Mouse (Mus musculus): ENCODE measurements around the gene E030018B13Rik. TPM values are rescaled to one million over a fixed set of nuclear protein-coding genes. Genes with fewer than 3 reads are reported as not detected.

E030018B13Rik gene
- polyA plus RNA-seq, 1 experiment from 2014 or later = 0.14 TPM

GRCm38 (mm10) chr7:63949176-63949575 is 32.5 kb downstream of the E030018B13Rik start:
- H3K4me3 ChIP-seq (ENCODE audit: low read depth, low read length) = no peak overlapping the region
- H3K36me3 ChIP-seq (replicated peaks; ENCODE audit: insufficient read depth, low read length) = no peaks in the 10 kb centered on the region
- H3K9ac ChIP-seq (replicated peaks) = no peak overlapping the region
- ATAC-seq (no peak), DNase-seq (no peak)
- no peak overlapping the region for H3K4me2 ChIP-seq (ENCODE audit: low read depth, low read length)
- no peak for TF ChIP-seq CTCF (IDR thresholded peaks at IDR 0.05; ENCODE audit: low read depth)
- no peak for TF ChIP-seq EP300 (IDR thresholded peaks at IDR 0.05; ENCODE audit: low read depth)
- 81% methylated on average over 3 of the region's 3 CpGs for WGBS (ENCODE audit: insufficient replicate concordance)
- no peaks in the 10 kb centered on the region for H3K9me3 ChIP-seq (ENCODE audit: low read length)
- H3K27me3 ChIP-seq (ENCODE audit: insufficient read depth, low read length) = no peaks in the 10 kb centered on the region
- H3K4me1 ChIP-seq (ENCODE audit: insufficient read depth) = peaks cover 14% of the 10 kb centered on the region
- H3K27ac ChIP-seq (ENCODE audit: low read depth) = no peak overlapping the region

GRCm38 (mm10) chr7:63950931-63951607 is 34.4 kb downstream of the E030018B13Rik start:
- Histone ChIP-seq H3K4me1 (ENCODE audit: insufficient read depth) (peaks cover 20% of the 10 kb centered on the region), H3K4me3 (ENCODE audit: low read depth, low read length) (no peak overlapping the region), H3K9me3 (ENCODE audit: low read length) (no peaks in the 10 kb centered on the region), H3K27ac (ENCODE audit: low read depth) (no peak overlapping the region), H3K27me3 (ENCODE audit: insufficient read depth, low read length) (no peaks in the 10 kb centered on the region), H3K4me2 (ENCODE audit: low read depth, low read length) (no peak overlapping the region), H3K9ac (replicated peaks) (no peak overlapping the region), H3K36me3 (replicated peaks; ENCODE audit: insufficient read depth, low read length) (no peaks in the 10 kb centered on the region)
- DNase-seq (no peak), ATAC-seq (no peak)
- no peak for TF ChIP-seq EP300 (IDR thresholded peaks at IDR 0.05; ENCODE audit: low read depth)
- WGBS (ENCODE audit: insufficient replicate concordance) = 82% methylated on average over 10 of the region's 10 CpGs

GRCm38 (mm10) chr7:63952077-63952898 is 35.6 kb downstream of the E030018B13Rik start:
- DNase-seq (no peak), ATAC-seq (no peak)
- Histone ChIP-seq H3K27me3 (ENCODE audit: insufficient read depth, low read length) (no peaks in the 10 kb centered on the region), H3K9me3 (ENCODE audit: low read length) (no peaks in the 10 kb centered on the region), H3K4me2 (ENCODE audit: low read depth, low read length) (no peak overlapping the region), H3K4me3 (ENCODE audit: low read depth, low read length) (no peak overlapping the region), H3K36me3 (replicated peaks; ENCODE audit: insufficient read depth, low read length) (no peaks in the 10 kb centered on the region), H3K4me1 (ENCODE audit: insufficient read depth) (peaks cover 32% of the 10 kb centered on the region), H3K9ac (replicated peaks) (no peak overlapping the region), H3K27ac (ENCODE audit: low read depth) (no peak overlapping the region)
- 52% methylated on average over 7 of the region's 7 CpGs for WGBS (ENCODE audit: insufficient replicate concordance)
- TF ChIP-seq EP300 (IDR thresholded peaks at IDR 0.05; ENCODE audit: low read depth) (no peak), CTCF (IDR thresholded peaks at IDR 0.05; ENCODE audit: low read depth) (no peak)

GRCm38 (mm10) chr7:63955440-63955839 is 38.8 kb downstream of the E030018B13Rik start:
- Histone ChIP-seq H3K9ac (replicated peaks) (0 out of 2 replicates have a peak overlapping the region, but pooled peaks have one; percentile 5), H3K4me2 (ENCODE audit: low read depth, low read length) (no peak overlapping the region), H3K4me3 (ENCODE audit: low read depth, low read length) (no peak overlapping the region), H3K27ac (ENCODE audit: low read depth) (peak overlapping the region; percentile 35; the same call in 1 of the 2 replicates), H3K36me3 (replicated peaks; ENCODE audit: insufficient read depth, low read length) (no peaks in the 10 kb centered on the region), H3K4me1 (ENCODE audit: insufficient read depth) (peaks cover 36% of the 10 kb centered on the region), H3K27me3 (ENCODE audit: insufficient read depth, low read length) (no peaks in the 10 kb centered on the region), H3K9me3 (ENCODE audit: low read length) (no peaks in the 10 kb centered on the region)
- DNase-seq = no peak
- no peak for ATAC-seq
- 81% methylated on average over 2 of the region's 2 CpGs for WGBS (ENCODE audit: insufficient replicate concordance)
- TF ChIP-seq EP300 (IDR thresholded peaks at IDR 0.05; ENCODE audit: low read depth) = no peak
- no peak for TF ChIP-seq CTCF (IDR thresholded peaks at IDR 0.05; ENCODE audit: low read depth)

- Histone ChIP-seq H3K9me3 (ENCODE audit: low read length) (no peaks in the 10 kb centered on the region), H3K27ac (ENCODE audit: low read depth) (peak overlapping the region; percentile 52), H3K9ac (replicated peaks) (no peak overlapping the region), H3K4me3 (ENCODE audit: low read depth, low read length) (no peak overlapping the region), H3K36me3 (replicated peaks; ENCODE audit: insufficient read depth, low read length) (no peaks in the 10 kb centered on the region), H3K4me1 (ENCODE audit: insufficient read depth) (peaks cover 36% of the 10 kb centered on the region), H3K4me2 (ENCODE audit: low read depth, low read length) (peak overlapping the region; percentile 41; the same call in 1 of the 2 replicates), H3K27me3 (ENCODE audit: insufficient read depth, low read length) (no peaks in the 10 kb centered on the region)
- DNase-seq (peak; percentile 58), ATAC-seq (peak; percentile 98)
- TF ChIP-seq EP300 (IDR thresholded peaks at IDR 0.05; ENCODE audit: low read depth) (peak; percentile 95), CTCF (IDR thresholded peaks at IDR 0.05; ENCODE audit: low read depth) (no peak)
- 55% methylated on average over 14 of the region's 14 CpGs for WGBS (ENCODE audit: insufficient replicate concordance)
Observed at GRCm38 (mm10) chr7:63956138-63956823, 39.6 kb downstream of the E030018B13Rik start.

Data from liver, postnatal 0 days (tissue).